ENCODE assay signal across 8 mouse cellular contexts in the genomic region with DNA sequence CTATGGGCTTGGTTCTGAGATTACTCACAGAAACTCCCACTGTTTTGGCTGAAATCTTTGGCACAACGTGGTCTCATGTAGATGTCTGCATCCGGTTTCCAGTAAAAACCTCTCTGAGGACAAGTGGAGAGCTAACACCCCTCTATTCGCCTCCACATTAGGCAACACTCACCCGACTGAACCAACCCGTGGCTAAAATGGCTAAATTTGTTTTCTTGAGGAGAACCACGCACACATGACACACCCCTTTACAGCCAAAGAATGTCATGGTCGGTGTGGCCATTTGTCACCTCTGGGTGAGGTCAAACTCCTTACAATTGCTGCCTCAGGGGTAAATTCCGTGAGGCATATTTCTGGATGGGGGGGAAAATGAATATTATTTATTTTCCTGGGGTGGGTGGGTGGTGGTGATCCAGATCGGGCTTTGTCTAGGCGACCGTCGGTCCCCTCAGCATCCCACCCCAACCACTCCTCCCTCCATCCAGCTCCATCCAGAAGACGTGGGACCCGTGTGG. TPM values are rescaled to one million over a fixed set of nuclear protein-coding genes. Genes with fewer than 3 reads are reported as not detected.
DNase-seq lines count a peak whose midpoint lies in the region; ATAC-seq and TF ChIP-seq lines count a peak whose summit lies in the region.

No protein-coding gene starts in this region.

- TF ChIP-seq CTCF in liver, embryonic 14.5 days (IDR thresholded peaks at IDR 0.05; ENCODE audit: low read depth) = no peak

- H3K9ac ChIP-seq in kidney, embryonic 14.5 days (ENCODE audit: low read depth, low read length) = peak overlapping the region; percentile 63
- peak overlapping the region; percentile 79 for H3K9ac ChIP-seq in heart, embryonic 14.5 days (ENCODE audit: low read length)
- peak overlapping the region; percentile 90 for H3K9ac ChIP-seq in liver, embryonic 14.5 days (replicated peaks)

- peak overlapping the region; percentile 91 for H3K4me2 ChIP-seq in kidney, embryonic 14.5 days (replicated peaks; ENCODE audit: low read depth, low read length)
- H3K4me2 ChIP-seq in heart, embryonic 14.5 days (ENCODE audit: low read length) = peak overlapping the region; percentile 76
- H3K4me2 ChIP-seq in liver, embryonic 14.5 days (ENCODE audit: low read depth) = peak overlapping the region; percentile 96

- peak; percentile 37 for ATAC-seq in kidney, embryonic 14.5 days (ENCODE audit: low FRiP score, low TSS enrichment)
- ATAC-seq in heart, embryonic 14.5 days (ENCODE audit: insufficient number of reproducible peaks, insufficient read depth, low FRiP score, low read depth) = no peak
- peak; percentile 5; the same call in 1 of the 2 replicates for ATAC-seq in liver, embryonic 14.5 days (ENCODE audit: insufficient read depth)

- 25% methylated on average over 12 of the region's 14 CpGs for WGBS in kidney, embryonic 14.5 days
- WGBS in heart, embryonic 14.5 days = 31% methylated on average over 14 of the region's 14 CpGs
- WGBS in liver, embryonic 14.5 days (ENCODE audit: insufficient replicate concordance) = 20% methylated on average over 14 of the region's 14 CpGs

- no peaks in the 10 kb centered on the region for H3K27me3 ChIP-seq in kidney, embryonic 14.5 days (ENCODE audit: control insufficient read depth, insufficient read depth, low read length)
- H3K27me3 ChIP-seq in heart, embryonic 14.5 days (ENCODE audit: control insufficient read depth, insufficient read depth, low read length) = no peaks in the 10 kb centered on the region
- no peaks in the 10 kb centered on the region for H3K27me3 ChIP-seq in liver, embryonic 14.5 days (ENCODE audit: control insufficient read depth, insufficient read depth, low read length)

- no peaks in the 10 kb centered on the region for H3K9me3 ChIP-seq in kidney, embryonic 14.5 days (ENCODE audit: control insufficient read depth, low read length)
- H3K9me3 ChIP-seq in heart, embryonic 14.5 days (ENCODE audit: control insufficient read depth, low read length) = no peaks in the 10 kb centered on the region
- no peaks in the 10 kb centered on the region for H3K9me3 ChIP-seq in liver, embryonic 14.5 days (ENCODE audit: control insufficient read depth, low read length)

- peaks cover 14% of the 10 kb centered on the region for H3K4me1 ChIP-seq in kidney, embryonic 14.5 days (ENCODE audit: control insufficient read depth, insufficient read depth, low read length)
- H3K4me1 ChIP-seq in heart, embryonic 14.5 days (ENCODE audit: control insufficient read depth in 2 of 2, insufficient read depth in 2 of 2, low read length in 2 of 2) = peaks cover 2 to 9% of the 10 kb centered on the region in 2 experiments; a peak in 2 of 4 replicates
- H3K4me1 ChIP-seq in liver, embryonic 14.5 days (replicated peaks; ENCODE audit: control insufficient read depth in 2 of 2, insufficient read depth in 2 of 2, low read length in 1 of 2) = peaks cover 13 to 18% of the 10 kb centered on the region in 2 experiments

- no peak for DNase-seq in kidney, adult 11 months
- peak; percentile 35 for DNase-seq in brain, adult 2 months (ENCODE audit: low read depth, low spot score)
- DNase-seq in liver, embryonic 14.5 days (ENCODE audit: low read depth in 3 of 3, low spot score in 3 of 3) = no peak
- DNase-seq in testis, postnatal 14 days (ENCODE audit: low spot score) = peak; percentile 22
- DNase-seq in spleen, postnatal 4 days (ENCODE audit: low spot score in 2 of 2) = no peak
- no peak for DNase-seq in right cerebral cortex, postnatal 10 days (ENCODE audit: low spot score in 2 of 2)

- H3K36me3 ChIP-seq in kidney, embryonic 14.5 days (ENCODE audit: control insufficient read depth, insufficient read depth, low read length) = no peaks in the 10 kb centered on the region
- H3K36me3 ChIP-seq in heart, embryonic 14.5 days (ENCODE audit: control insufficient read depth, insufficient read depth, low read length) = no peaks in the 10 kb centered on the region
- H3K36me3 ChIP-seq in liver, embryonic 14.5 days (replicated peaks; ENCODE audit: control insufficient read depth, insufficient read depth, low read depth) = no peaks in the 10 kb centered on the region

- peak overlapping the region; percentile 45 for H3K4me3 ChIP-seq in kidney, embryonic 14.5 days (ENCODE audit: low read length)
- peak overlapping the region; percentile 51 to 53 for H3K4me3 ChIP-seq in heart, embryonic 14.5 days (ENCODE audit: control insufficient read depth in 1 of 2, insufficient read depth in 1 of 2, low read depth in 1 of 2, low read length in 2 of 2)
- H3K4me3 ChIP-seq in liver, embryonic 14.5 days (ENCODE audit: insufficient read depth in 1 of 2, low read depth in 2 of 2, low read length in 2 of 2) = peak overlapping the region; percentile 66 to 80

- H3K27ac ChIP-seq in kidney, embryonic 14.5 days (ENCODE audit: low read depth, low read length) = peak overlapping the region; percentile 86
- peak overlapping the region; percentile 81 to 85 for H3K27ac ChIP-seq in heart, embryonic 14.5 days (replicated peaks in 1 of 2; ENCODE audit: control insufficient read depth in 1 of 2, insufficient read depth in 1 of 2, low read depth in 2 of 2, low read length in 2 of 2)
- H3K27ac ChIP-seq in liver, embryonic 14.5 days = peak overlapping the region; percentile 64

- TF ChIP-seq EP300 in liver, embryonic 14.5 days (IDR thresholded peaks at IDR 0.05; ENCODE audit: low read depth) = no peak

RNA-seq across cellular contexts. Expression of a gene that starts 9.5 kb away (rescaled TPM):
- 102 and 177 TPM in 2 replicates for polyA plus RNA-seq in kidney, embryonic 14.5 days (2014; fragmentation: Nextera tagmentation; extraction: Ambion mirVana)
- 191 TPM in 2 replicates for polyA plus RNA-seq in heart, embryonic 14.5 days (2014; fragmentation: Nextera tagmentation; extraction: Ambion mirVana)
- 16.9 and 19.9 TPM in 2 replicates for polyA plus RNA-seq in liver, embryonic 14.5 days (2012; rRNA removed)
- 28.8 and 32.8 TPM in 2 replicates for polyA plus RNA-seq in liver, embryonic 14.5 days (2014; fragmentation: Nextera tagmentation; extraction: Ambion mirVana)

Comparison
In these comparisons a context has a peak if more than half of its experiments do, and no peak if none do; other contexts are left out.
1. DNase-seq: peak in brain, adult 2 months (single experiment) and testis, postnatal 14 days (single experiment); none in kidney, adult 11 months (single experiment), liver, embryonic 14.5 days (0 of 3), spleen, postnatal 4 days (0 of 2) and right cerebral cortex, postnatal 10 days (0 of 2).
2. Peak in every context shown above with its lines, with median percentiles within 50 percentile points of each other: H3K27ac ChIP-seq, H3K4me2 ChIP-seq, H3K4me3 ChIP-seq and H3K9ac ChIP-seq.